Mouse (Mus musculus) embryo, embryonic 10.5 days (tissue): ENCODE measurements at regions not wholly inside any gene's neighbourhood (a gene's known extent, or its start where the extent isn't known, plus 50 kb on each side); places are given as distances from the start of the nearest gene placed in this dataset.
A peak's percentile ranks its signal among the peaks of the same experiment; 100 is the strongest.
"Not testable (repeated sequence)": the region's sequence is repeated elsewhere in the genome, so short reads cannot be mapped to it uniquely, and the experiment has no call there.

ENCODE experiments used
- DNase-seq: peaks from one replicate; pipeline ENCODE4 v3.0.0-alpha.2; 2015; ENCODE audit warnings: low spot score

- no peak for DNase-seq
Observed at GRCm38 (mm10) chr15:52406156-52406885, 1478.4 kb upstream of the Gm7489 start.

GRCm38 (mm10) chr15:52412869-52413771, 1471.6 kb upstream of the Gm7489 start:
- DNase-seq: peak; percentile 71

GRCm38 (mm10) chr15:52425976-52426375, 1458.7 kb upstream of the Gm7489 start:
- no peak for DNase-seq

GRCm38 (mm10) chr15:52430491-52431158, 1454.1 kb upstream of the Gm7489 start:
- no peak for DNase-seq

- no peak for DNase-seq
Observed at GRCm38 (mm10) chr15:52433639-52434038, 1451.1 kb upstream of the Gm7489 start.

- no peak for DNase-seq
Observed at GRCm38 (mm10) chr15:52438403-52438802, 1446.3 kb upstream of the Gm7489 start.

GRCm38 (mm10) chr15:52458782-52459181, 1425.9 kb upstream of the Gm7489 start:
- DNase-seq: peak; percentile 95

GRCm38 (mm10) chr15:52459315-52459714, 1425.4 kb upstream of the Gm7489 start:
- DNase-seq: no peak

- DNase-seq: peak; percentile 59
Observed at GRCm38 (mm10) chr15:52464226-52465138, 1420.2 kb upstream of the Gm7489 start.

- DNase-seq: not testable (repeated sequence)
Observed at GRCm38 (mm10) chr15:52478124-52478523, 1406.6 kb upstream of the Gm7489 start.

GRCm38 (mm10) chr15:52480834-52481233, 1403.9 kb upstream of the Gm7489 start:
- DNase-seq: no peak

GRCm38 (mm10) chr15:52483598-52484165, 1401.0 kb upstream of the Gm7489 start:
- DNase-seq: no peak

GRCm38 (mm10) chr15:52484276-52484675, 1400.4 kb upstream of the Gm7489 start:
- no peak for DNase-seq

GRCm38 (mm10) chr15:52505278-52505831, 1379.4 kb upstream of the Gm7489 start:
- peak; percentile 82 for DNase-seq

- DNase-seq: peak; percentile 87
Observed at GRCm38 (mm10) chr15:52506930-52507329, 1377.8 kb upstream of the Gm7489 start.

- DNase-seq: no peak
Observed at GRCm38 (mm10) chr15:52508609-52509008, 1376.1 kb upstream of the Gm7489 start.

GRCm38 (mm10) chr15:52510137-52510536, 1374.6 kb upstream of the Gm7489 start:
- DNase-seq: no peak

- DNase-seq: no peak
Observed at GRCm38 (mm10) chr15:52536594-52536993, 1348.1 kb upstream of the Gm7489 start.

- no peak for DNase-seq
Observed at GRCm38 (mm10) chr15:52558682-52559081, 1326.0 kb upstream of the Gm7489 start.

GRCm38 (mm10) chr15:52564078-52564477, 1320.6 kb upstream of the Gm7489 start:
- no peak for DNase-seq

GRCm38 (mm10) chr15:52565449-52565851, 1319.3 kb upstream of the Gm7489 start:
- no peak for DNase-seq
